Mouse (Mus musculus): ENCODE data around the gene Gm3476.
"Not testable (repeated sequence)": the region's sequence is repeated elsewhere in the genome, so short reads cannot be mapped to it uniquely, and the experiment has no call there.

Gene Gm3476

GRCm38 (mm10) chr14:6125707-6126106 is at the start of gene Gm3476:
Gm3476 (minus strand) TSS chr14:6125807.
- DNase-seq (ENCODE audit: low spot score): not testable (repeated sequence)

DNA sequence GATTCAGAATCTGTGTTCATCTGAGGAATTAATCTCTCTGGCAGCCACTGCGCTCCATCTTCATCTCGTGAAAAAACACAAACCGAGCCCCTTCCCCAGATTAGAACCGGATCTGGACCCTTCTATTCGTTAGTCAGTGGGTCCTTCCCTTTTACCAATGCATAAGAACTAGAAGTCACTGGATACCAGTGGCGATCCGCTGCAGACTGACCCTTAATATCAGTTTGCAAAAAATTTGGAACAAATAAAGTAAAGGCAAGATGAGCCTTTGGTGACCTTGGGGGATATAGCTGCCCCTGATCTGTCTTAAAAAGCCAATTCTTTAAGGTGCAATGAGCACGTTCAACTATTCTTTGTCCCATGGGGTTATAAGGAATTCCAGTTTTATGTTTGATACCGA is 37.9 kb upstream of the Gm3476 start:
- DNase-seq (ENCODE audit: low spot score): peak; percentile 2

GRCm38 (mm10) chr14:6161085-6161484 is 35.5 kb upstream of the Gm3476 start:
- not testable (repeated sequence) for DNase-seq (ENCODE audit: low spot score)

GRCm38 (mm10) chr14:6108272-6108925 is 17.2 kb downstream of the Gm3476 start, which contains the start of gene Gm3468:
Gm3468 (minus strand) TSS chr14:6108665.
- DNase-seq (ENCODE audit: low spot score): peak; percentile 47

DNA sequence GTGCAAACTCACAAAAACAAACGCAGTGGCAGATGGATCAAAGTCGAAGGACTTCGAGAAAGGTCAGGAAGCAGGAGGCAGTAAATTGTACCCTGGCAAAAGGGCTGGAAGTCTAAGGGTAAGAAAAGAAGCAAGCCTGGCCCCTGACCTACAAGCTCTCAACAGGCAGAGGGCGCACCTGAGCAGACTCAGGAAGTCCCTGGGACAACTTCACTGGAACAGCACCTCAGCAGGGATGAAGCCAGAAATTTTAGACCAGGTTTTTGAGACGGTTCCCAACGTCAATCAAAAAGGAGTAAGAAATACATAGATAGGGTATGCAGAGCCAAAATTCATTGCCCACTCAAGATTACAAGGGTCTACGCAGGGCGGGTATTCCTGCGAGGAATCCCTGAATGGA is 18.1 kb downstream of the Gm3476 start:
- DNase-seq (ENCODE audit: low spot score): not testable (repeated sequence)

DNA sequence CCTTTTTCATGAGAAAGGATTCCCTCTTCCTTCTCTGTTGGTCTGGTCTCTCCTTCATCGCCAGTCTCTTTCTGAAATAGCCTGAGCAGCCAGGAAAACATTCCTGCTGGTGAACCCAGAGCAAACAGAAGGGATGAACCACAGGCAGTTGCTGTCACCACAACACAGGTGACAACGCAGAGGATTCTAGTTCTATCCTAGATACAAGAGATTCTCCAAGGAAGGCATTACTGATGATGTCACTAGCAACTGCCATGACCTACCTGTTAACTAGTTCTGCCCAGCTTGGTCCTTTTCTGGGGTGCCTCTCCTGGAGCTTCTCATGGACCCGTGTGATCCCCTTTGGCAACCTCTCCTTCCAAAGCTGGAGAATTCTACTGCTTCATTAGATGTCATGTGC is 31.8 kb downstream of the Gm3476 start, which contains the start of gene Gm8206:
Gene Gm8206, minus strand, starts transcription at position 101 of the 400 bp plus-strand sequence.
- not testable (repeated sequence) for DNase-seq (ENCODE audit: low spot score)

GRCm38 (mm10) chr14:6058167-6058566 is 67.4 kb downstream of the Gm3476 start, which contains the start of gene Gm6337:
Gm6337 (minus strand) TSS chr14:6058267.
- DNase-seq (ENCODE audit: low spot score): not testable (repeated sequence)
